Mouse (Mus musculus): ENCODE measurements around the gene Palm2.

Gene Palm2

GRCm38 (mm10) chr4:57543692-57544256 lies 109.7 kb downstream of the Palm2 start:
- no peaks in the 10 kb centered on the region; the same call in 1 of the 2 replicates for H3K27me3 ChIP-seq (ENCODE audit: insufficient read depth, low read length)
- H3K36me3 ChIP-seq (ENCODE audit: insufficient read depth, low read length), result no peaks in the 10 kb centered on the region
- H3K4me3 ChIP-seq (replicated peaks; ENCODE audit: low read length), result no peak overlapping the region
- TF ChIP-seq CTCF (conservative IDR thresholded peaks at IDR 0.05; ENCODE audit: low read length) (no peak), NANOG (IDR thresholded peaks at IDR 0.05; ENCODE audit: borderline replicate concordance, low read length) (no peak), POU5F1 (IDR thresholded peaks at IDR 0.05; ENCODE audit: borderline replicate concordance, low read length) (no peak)
- H3K9me3 ChIP-seq (ENCODE audit: low read length), result no peaks in the 10 kb centered on the region
- peaks cover 25% of the 10 kb centered on the region for H3K4me1 ChIP-seq (replicated peaks; ENCODE audit: low read depth, low read length)

GRCm38 (mm10) chr4:57547785-57548184 lies 113.7 kb downstream of the Palm2 start:
- Histone ChIP-seq H3K4me3 (replicated peaks; ENCODE audit: low read length) (no peak overlapping the region), H3K27me3 (ENCODE audit: insufficient read depth, low read length) (no peaks in the 10 kb centered on the region; the same call in 1 of the 2 replicates), H3K9me3 (ENCODE audit: low read length) (no peaks in the 10 kb centered on the region), H3K36me3 (ENCODE audit: insufficient read depth, low read length) (no peaks in the 10 kb centered on the region), H3K4me1 (replicated peaks; ENCODE audit: low read depth, low read length) (peaks cover 21% of the 10 kb centered on the region)
- TF ChIP-seq NANOG (IDR thresholded peaks at IDR 0.05; ENCODE audit: borderline replicate concordance, low read length), result no peak
- no peak for TF ChIP-seq CTCF (conservative IDR thresholded peaks at IDR 0.05; ENCODE audit: low read length)
- no peak for TF ChIP-seq POU5F1 (IDR thresholded peaks at IDR 0.05; ENCODE audit: borderline replicate concordance, low read length)

GRCm38 (mm10) chr4:57550216-57550615 lies 116.2 kb downstream of the Palm2 start:
- Histone ChIP-seq H3K9me3 (ENCODE audit: low read length) (no peaks in the 10 kb centered on the region), H3K27me3 (ENCODE audit: insufficient read depth, low read length) (no peaks in the 10 kb centered on the region; the same call in 1 of the 2 replicates), H3K36me3 (ENCODE audit: insufficient read depth, low read length) (no peaks in the 10 kb centered on the region), H3K4me1 (replicated peaks; ENCODE audit: low read depth, low read length) (no peaks in the 10 kb centered on the region), H3K4me3 (replicated peaks; ENCODE audit: low read length) (no peak overlapping the region)
- no peak for TF ChIP-seq POU5F1 (IDR thresholded peaks at IDR 0.05; ENCODE audit: borderline replicate concordance, low read length)
- TF ChIP-seq NANOG (IDR thresholded peaks at IDR 0.05; ENCODE audit: borderline replicate concordance, low read length), result no peak
- no peak for TF ChIP-seq CTCF (conservative IDR thresholded peaks at IDR 0.05; ENCODE audit: low read length)

- Histone ChIP-seq H3K27me3 (ENCODE audit: insufficient read depth, low read length) (peaks cover 24% of the 10 kb centered on the region), H3K9me3 (ENCODE audit: low read length) (no peaks in the 10 kb centered on the region), H3K4me3 (replicated peaks; ENCODE audit: low read length) (no peak overlapping the region), H3K4me1 (replicated peaks; ENCODE audit: low read depth, low read length) (peaks cover 15% of the 10 kb centered on the region), H3K36me3 (ENCODE audit: insufficient read depth, low read length) (no peaks in the 10 kb centered on the region)
- TF ChIP-seq CTCF (conservative IDR thresholded peaks at IDR 0.05; ENCODE audit: low read length), result no peak
- TF ChIP-seq POU5F1 (IDR thresholded peaks at IDR 0.05; ENCODE audit: borderline replicate concordance, low read length), result no peak
- no peak for TF ChIP-seq NANOG (IDR thresholded peaks at IDR 0.05; ENCODE audit: borderline replicate concordance, low read length)
Measured at GRCm38 (mm10) chr4:57557102-57557501, 123.1 kb downstream of the Palm2 start.

GRCm38 (mm10) chr4:57559438-57559837 lies 125.4 kb downstream of the Palm2 start:
- Histone ChIP-seq H3K4me3 (replicated peaks; ENCODE audit: low read length) (no peak overlapping the region), H3K4me1 (replicated peaks; ENCODE audit: low read depth, low read length) (peaks cover 15% of the 10 kb centered on the region), H3K27me3 (ENCODE audit: insufficient read depth, low read length) (peaks cover 29% of the 10 kb centered on the region), H3K36me3 (ENCODE audit: insufficient read depth, low read length) (no peaks in the 10 kb centered on the region), H3K9me3 (ENCODE audit: low read length) (no peaks in the 10 kb centered on the region)
- no peak for TF ChIP-seq CTCF (conservative IDR thresholded peaks at IDR 0.05; ENCODE audit: low read length)
- no peak for TF ChIP-seq NANOG (IDR thresholded peaks at IDR 0.05; ENCODE audit: borderline replicate concordance, low read length)
- TF ChIP-seq POU5F1 (IDR thresholded peaks at IDR 0.05; ENCODE audit: borderline replicate concordance, low read length), result no peak

- H3K9me3 ChIP-seq (ENCODE audit: low read length), result no peaks in the 10 kb centered on the region
- TF ChIP-seq CTCF (conservative IDR thresholded peaks at IDR 0.05; ENCODE audit: low read length) (no peak), POU5F1 (IDR thresholded peaks at IDR 0.05; ENCODE audit: borderline replicate concordance, low read length) (no peak), NANOG (IDR thresholded peaks at IDR 0.05; ENCODE audit: borderline replicate concordance, low read length) (no peak)
Measured at GRCm38 (mm10) chr4:57560010-57560409, 126.0 kb downstream of the Palm2 start.

GRCm38 (mm10) chr4:57561055-57561454 lies 127.0 kb downstream of the Palm2 start:
- no peaks in the 10 kb centered on the region for H3K9me3 ChIP-seq (ENCODE audit: low read length)
- H3K4me1 ChIP-seq (replicated peaks; ENCODE audit: low read depth, low read length), result peaks cover 15% of the 10 kb centered on the region
- no peak overlapping the region for H3K4me3 ChIP-seq (replicated peaks; ENCODE audit: low read length)
- TF ChIP-seq POU5F1 (IDR thresholded peaks at IDR 0.05; ENCODE audit: borderline replicate concordance, low read length), result no peak
- no peak for TF ChIP-seq NANOG (IDR thresholded peaks at IDR 0.05; ENCODE audit: borderline replicate concordance, low read length)
- no peak for TF ChIP-seq CTCF (conservative IDR thresholded peaks at IDR 0.05; ENCODE audit: low read length)
- no peaks in the 10 kb centered on the region for H3K36me3 ChIP-seq (ENCODE audit: insufficient read depth, low read length)
- H3K27me3 ChIP-seq (ENCODE audit: insufficient read depth, low read length), result peaks cover 41% of the 10 kb centered on the region

More at GRCm38 (mm10) chr4:57560010-57560409, 126.0 kb downstream of the Palm2 start:
- H3K36me3 ChIP-seq (ENCODE audit: insufficient read depth, low read length), result no peaks in the 10 kb centered on the region
- no peak overlapping the region for H3K4me3 ChIP-seq (replicated peaks; ENCODE audit: low read length)
- peaks cover 33% of the 10 kb centered on the region for H3K27me3 ChIP-seq (ENCODE audit: insufficient read depth, low read length)
- peaks cover 15% of the 10 kb centered on the region for H3K4me1 ChIP-seq (replicated peaks; ENCODE audit: low read depth, low read length)

GRCm38 (mm10) chr4:57565283-57565682 lies 131.2 kb downstream of the Palm2 start:
- Histone ChIP-seq H3K4me3 (replicated peaks; ENCODE audit: low read length) (no peak overlapping the region), H3K4me1 (replicated peaks; ENCODE audit: low read depth, low read length) (peaks cover 21% of the 10 kb centered on the region), H3K27me3 (ENCODE audit: insufficient read depth, low read length) (peaks cover 66% of the 10 kb centered on the region), H3K9me3 (ENCODE audit: low read length) (no peaks in the 10 kb centered on the region), H3K36me3 (ENCODE audit: insufficient read depth, low read length) (no peaks in the 10 kb centered on the region)
- TF ChIP-seq CTCF (conservative IDR thresholded peaks at IDR 0.05; ENCODE audit: low read length) (no peak), NANOG (IDR thresholded peaks at IDR 0.05; ENCODE audit: borderline replicate concordance, low read length) (no peak), POU5F1 (IDR thresholded peaks at IDR 0.05; ENCODE audit: borderline replicate concordance, low read length) (no peak)

- Histone ChIP-seq H3K27me3 (ENCODE audit: insufficient read depth, low read length) (peaks cover 71% of the 10 kb centered on the region), H3K4me1 (replicated peaks; ENCODE audit: low read depth, low read length) (peaks cover 15% of the 10 kb centered on the region), H3K36me3 (ENCODE audit: insufficient read depth, low read length) (no peaks in the 10 kb centered on the region), H3K4me3 (replicated peaks; ENCODE audit: low read length) (no peak overlapping the region), H3K9me3 (ENCODE audit: low read length) (no peaks in the 10 kb centered on the region)
- TF ChIP-seq CTCF (conservative IDR thresholded peaks at IDR 0.05; ENCODE audit: low read length), result peak; percentile 49
- TF ChIP-seq POU5F1 (IDR thresholded peaks at IDR 0.05; ENCODE audit: borderline replicate concordance, low read length), result no peak
Measured at GRCm38 (mm10) chr4:57565811-57566210, 131.8 kb downstream of the Palm2 start.

Data from E14TG2a.4 (cell line).